Mouse (Mus musculus) thymus, postnatal 4 days (tissue): ENCODE results near the gene Phf5a.

ENCODE experiments used
- DNase-seq: peaks from one replicate; pipeline ENCODE4 v3.0.0; 2021

Phf5a gene

DNA sequence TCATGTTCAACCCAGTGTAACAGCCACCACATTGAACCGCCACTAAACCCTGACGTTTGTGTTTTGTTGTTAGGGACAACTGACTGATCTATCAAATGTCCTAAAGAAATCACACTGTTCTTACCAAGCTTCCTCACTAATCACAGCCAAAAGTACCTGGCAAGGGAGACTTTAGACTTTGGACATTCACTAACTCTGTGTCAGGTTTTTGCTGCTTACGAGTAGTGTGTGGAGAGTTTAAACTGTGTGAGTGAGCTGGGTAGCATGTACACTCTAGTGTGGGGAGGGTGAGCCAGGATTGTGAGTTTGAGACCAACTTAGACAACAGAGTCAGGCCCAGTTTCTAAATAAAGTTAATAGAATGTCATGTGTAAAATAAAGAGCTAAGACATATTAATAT is 10.6 kb upstream of the Phf5a start:
- no peak for DNase-seq

DNA sequence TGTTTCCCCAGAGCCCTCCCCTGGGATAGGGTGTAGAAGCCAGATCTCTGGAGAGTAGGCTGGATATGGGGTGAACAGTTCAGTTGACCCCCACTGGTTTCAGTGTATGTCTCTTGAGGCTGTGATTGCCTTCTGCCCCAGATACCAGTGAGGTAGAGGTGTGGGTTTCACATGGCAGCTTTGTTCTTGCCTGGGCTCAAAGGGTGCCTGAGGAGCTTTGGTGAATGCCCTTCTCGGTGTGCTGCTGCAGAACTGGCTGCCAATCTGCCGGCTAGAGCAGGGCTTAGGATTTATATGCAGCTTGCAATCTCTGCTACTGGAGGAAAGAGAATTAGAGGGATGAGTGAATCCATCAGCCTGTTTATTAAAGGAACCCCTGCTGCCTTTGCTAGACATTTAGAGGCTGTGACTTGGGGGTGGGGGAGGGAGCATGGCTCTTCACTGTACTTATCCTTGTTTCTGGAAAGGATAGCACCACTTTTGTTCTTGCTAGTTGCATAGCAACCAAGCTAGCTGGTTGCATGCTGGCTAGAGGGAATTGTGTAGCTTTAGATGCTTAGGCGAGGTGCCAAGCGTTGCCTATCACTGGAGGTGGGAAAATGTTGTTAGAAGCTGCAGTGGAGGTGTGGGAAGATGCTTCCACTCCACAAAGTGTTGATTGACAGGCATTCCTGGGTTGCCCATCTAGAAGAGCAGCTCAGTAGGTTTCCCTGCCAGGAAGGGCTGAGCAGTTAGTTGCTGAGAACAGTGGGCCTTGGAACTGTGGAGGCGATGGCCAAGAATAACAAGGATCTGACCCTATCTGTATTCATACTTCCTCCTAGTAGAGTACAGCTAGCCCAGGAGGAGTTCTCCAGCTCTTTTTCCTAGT is 8.1 kb upstream of the Phf5a start:
- DNase-seq, result no peak

DNA sequence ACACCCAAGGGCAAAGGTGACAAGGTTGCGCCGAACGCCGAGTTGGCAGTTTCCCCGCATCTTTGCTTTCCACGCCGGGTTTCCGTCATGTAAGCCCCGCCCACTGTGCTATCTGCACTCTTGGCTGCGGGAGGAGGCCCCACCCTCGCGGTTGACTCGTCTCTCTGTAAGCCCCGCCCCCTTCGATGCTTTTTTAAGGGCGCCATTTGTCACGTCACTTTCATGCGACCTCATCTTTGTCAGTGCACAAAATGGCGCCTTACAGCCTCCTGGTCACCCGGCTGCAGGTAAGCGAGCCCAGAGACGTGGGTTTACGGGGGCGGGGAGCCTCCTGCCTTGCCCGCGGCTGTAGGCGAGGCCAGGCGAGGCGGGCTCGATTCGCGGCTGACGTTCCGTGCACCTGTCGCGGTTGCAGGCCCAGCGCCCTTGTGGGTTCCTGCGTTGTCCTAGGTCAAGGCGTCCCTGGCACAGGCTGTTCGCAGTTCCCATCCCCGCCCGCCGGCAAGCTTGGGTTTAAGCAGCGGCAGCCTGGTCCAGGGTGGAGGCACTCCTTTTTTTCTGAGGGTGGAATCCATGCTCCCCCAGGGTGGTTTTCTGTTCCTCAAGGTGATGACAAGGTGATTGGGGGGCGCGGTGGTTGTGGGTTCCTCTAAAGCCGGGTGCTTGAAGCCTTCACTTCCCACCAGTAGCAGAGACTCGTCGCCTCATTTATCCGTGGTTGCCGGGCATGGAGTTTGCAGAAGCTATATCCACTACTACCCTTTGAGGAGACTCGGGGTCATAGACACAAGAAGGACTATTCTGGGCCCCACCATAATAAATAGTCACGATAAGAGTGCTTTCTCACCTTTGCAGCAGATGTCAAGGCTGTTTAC is 788 bp upstream of the Phf5a start, which contains the start of gene Aco2:
Gene Aco2, plus strand, starts transcription at position 48 of the 875 bp plus-strand sequence.
- peak; percentile 99 for DNase-seq

DNA sequence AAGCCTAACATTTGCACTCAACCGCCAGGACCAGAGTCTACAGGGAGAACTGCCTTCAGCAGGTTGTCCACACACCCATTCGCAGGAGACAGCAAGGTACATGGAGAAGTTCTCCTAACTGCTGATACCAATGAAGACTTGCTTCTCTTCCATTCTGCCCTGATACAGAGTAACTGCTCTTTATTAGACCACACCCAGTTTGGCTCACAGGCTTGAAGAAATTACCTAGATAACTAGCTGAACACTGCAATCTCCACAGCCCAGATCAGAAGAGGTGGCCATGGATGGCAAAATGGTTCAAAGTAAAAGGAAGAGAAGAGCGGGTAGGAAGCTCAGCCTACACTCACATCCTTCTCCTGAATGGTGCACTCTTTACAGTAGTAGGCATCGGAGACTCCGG is 1.7 kb downstream of the Phf5a start:
- no peak for DNase-seq

DNA sequence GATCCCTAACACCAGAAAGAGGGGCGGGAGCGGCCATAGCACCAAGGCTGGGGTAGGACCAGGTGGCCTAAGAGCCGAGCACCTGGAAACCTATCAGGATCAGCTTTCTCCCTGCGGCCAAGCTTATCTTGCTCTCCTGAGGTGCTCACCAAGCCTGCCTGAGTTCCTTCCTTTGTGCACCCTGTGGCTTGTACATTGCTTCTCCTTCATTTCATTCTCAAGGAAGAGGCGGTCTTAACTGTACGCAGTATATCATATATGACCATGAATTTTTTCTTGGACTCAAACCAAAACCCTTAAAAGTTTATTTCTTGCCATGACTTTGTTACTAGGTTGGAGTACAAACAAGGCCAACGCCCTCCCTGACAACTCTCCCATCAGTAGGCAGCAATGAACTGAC is 7.5 kb downstream of the Phf5a start:
- DNase-seq, result no peak

DNA sequence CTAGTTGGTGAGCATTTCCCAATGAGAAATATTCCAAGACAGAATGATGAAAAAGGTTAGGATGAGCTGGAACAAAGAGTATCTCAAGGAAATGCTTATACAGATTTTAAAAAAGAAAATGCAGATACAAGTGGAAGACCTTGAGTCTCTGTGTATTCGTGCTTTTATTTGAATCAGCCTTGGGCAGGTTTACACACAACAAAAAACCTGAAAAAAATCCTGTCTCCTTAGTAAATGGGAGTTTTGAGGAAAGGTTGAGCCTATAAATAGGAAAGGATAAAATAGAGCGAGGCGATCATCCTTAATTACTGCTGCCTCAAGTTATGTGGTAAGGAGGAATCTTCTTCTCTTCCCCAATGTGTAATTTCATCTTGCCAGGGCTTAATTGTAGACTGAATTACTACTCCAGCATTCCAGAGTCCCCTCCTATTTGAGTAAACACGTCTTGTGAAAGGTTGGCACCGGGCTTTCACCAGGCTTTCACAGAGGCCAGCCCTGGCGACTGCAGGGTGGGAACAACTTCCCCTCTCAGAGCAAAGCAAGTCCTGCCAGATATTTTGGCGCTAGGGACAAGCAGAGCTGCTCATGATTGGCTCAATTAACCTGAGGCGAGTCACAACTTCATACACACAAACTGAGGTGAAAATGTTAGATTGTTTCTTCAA is 11.1 kb downstream of the Phf5a start:
- DNase-seq, result no peak

DNA sequence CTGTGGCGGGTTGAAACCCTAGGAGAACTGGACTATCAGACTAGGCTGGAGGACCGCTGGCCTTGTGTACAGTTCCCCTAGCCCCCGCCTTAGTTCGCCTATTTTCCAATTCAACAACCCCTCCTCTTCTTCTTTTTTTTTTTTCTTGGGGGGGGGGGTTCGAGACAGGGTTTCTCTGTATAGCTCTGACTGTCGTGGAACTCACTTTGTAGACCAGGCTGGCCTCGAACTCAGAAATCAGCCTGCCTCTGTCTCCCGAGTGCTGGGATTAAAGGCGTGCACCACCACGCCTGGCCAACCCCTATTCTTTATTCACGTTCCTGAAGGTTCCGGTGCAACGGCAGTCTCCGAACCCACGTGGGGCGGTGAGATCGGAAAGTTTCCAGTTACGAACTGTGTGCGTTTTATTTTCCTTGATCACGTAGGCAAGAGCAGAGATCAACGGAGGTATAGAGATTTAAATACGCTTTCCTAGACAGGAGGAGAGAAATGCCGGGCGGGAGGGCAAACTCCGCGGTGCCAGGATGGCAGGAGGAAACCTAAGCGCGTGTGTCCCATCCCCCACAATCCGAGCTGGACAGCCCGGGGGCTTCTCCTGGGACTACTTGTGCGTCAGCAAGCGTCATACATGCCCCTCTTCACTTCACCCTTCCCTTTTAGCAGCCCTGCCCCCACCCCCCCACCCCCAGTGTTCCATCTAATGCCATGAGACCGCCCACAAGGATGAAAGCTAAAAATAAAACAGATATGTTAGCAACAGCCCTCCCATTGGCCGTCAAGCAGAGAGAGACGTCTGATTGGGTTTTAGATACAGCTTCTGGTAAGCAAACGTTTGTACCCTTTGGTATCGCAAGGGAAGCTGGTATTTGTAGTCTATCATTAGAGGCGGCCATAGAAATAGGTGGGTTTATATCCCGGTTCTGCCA is 12.1 kb downstream of the Phf5a start:
- peak; percentile 81 for DNase-seq

DNA sequence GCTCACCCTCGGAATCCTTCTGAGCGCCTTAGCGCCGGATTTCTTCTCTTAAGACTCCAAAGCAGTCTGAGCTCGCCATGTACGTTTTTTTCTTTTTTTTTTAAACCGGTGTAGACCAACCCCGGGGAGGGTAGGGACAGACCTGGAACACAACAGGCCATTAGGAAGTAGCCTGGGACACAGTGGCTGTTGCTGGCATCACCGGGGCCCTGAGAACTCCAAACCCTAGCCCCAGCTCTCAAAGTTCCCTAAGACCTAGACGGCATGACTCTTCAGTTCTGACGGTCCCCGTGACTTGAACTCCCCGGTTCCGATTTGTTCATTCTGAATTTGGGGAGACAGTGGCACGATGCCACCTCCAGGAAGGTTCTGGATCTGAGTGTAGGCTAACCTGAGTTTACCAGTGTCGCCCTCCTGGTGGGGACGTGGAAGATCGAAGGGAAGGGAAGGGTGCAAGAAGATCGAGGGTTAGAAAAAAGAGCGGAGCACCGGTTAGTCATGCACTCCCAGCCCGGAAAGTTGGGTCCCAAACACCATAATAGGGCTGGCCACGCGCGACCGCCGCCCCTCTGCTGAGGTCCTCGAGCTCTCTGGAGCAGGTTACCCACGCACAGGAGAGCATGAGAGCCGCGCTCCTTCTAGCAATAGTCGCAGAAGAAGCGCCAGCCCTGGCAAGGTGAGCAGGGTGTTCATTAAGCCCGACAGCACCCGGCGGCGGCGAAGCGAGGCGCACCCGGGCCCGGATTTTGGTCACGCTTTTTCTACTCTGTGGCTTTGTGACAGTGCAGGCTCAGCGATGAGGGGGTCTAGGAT is 13.0 kb downstream of the Phf5a start, which contains the start of gene Tob2:
Gene Tob2, minus strand, starts transcription at position 280 of the 813 bp plus-strand sequence.
- DNase-seq, result peak; percentile 84

DNA sequence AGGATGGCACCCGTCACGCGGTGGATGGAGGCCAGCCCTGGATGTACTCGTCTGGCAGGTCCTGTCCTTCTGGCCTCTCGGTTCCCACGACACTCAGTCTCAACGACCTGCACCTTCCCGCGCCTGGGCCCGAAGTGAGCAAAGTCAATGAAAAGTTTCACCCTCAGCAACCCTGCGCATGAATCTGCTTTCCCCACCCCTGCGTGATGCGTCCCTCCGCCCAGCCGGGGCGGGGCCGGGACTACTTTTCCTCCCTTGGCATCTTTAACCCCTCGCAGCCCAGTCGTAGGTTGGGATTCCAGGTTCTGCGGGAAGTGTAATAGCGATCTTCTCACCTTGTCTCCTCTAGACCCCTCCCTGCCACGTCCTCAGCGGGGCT is 13.6 kb downstream of the Phf5a start:
- DNase-seq, result peak; percentile 94

DNA sequence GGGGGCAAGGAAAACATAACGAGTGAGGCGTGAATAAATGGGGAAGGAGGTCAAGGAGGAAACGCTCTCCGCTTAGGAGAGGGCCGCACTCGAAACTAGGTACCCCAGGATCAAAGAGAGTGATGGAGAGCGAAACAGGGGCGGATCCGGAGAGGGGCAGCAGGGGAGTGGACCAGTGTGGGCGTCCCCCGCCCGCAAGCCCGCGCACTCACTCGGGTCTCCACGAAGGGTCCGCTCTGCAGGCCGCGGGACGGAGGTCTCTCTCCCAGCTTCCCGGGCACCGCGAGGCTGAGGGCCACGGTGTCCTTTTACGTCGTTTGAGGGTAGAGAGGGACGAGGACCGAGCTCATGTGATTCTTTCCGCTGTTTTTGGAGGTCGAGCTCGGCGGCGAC is 14.0 kb downstream of the Phf5a start:
- no peak for DNase-seq

DNA sequence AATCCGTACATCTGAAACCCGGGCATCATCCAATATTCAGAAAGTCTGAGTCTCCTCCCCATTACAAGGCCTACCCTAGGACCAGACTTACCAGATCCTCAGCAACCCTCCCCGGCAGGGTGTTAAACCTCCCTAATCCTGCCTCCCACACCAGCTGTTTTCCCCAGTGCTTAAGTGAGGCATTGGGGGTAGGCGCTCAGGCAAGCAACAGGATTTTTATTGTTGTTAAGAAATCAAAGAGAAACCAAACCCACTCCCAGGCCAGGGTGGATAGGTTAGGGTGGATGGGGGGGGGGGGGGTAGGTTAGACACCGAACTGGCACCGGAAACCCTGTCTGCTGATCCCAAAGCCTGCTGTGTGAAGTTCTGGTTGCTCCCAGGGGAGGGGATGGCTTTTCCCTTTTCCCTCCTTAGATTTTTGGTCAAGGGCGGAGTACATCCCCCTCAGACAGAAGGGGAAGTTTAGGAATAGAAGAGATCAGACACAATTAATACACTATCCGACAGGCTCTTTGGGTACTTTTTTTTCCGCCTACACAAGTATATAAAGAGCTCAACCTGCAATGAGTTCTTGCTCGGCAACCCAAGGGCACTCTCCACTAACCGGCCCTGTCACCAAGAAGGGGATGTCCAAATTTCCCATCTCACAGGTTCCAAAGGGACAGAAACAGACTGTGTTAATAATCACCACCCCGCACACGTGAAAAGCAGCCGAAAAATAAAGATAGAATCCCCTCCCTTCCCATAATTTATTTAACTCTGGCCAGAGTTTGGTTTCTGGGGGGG is 14.6 kb downstream of the Phf5a start:
- peak; percentile 42 for DNase-seq

DNA sequence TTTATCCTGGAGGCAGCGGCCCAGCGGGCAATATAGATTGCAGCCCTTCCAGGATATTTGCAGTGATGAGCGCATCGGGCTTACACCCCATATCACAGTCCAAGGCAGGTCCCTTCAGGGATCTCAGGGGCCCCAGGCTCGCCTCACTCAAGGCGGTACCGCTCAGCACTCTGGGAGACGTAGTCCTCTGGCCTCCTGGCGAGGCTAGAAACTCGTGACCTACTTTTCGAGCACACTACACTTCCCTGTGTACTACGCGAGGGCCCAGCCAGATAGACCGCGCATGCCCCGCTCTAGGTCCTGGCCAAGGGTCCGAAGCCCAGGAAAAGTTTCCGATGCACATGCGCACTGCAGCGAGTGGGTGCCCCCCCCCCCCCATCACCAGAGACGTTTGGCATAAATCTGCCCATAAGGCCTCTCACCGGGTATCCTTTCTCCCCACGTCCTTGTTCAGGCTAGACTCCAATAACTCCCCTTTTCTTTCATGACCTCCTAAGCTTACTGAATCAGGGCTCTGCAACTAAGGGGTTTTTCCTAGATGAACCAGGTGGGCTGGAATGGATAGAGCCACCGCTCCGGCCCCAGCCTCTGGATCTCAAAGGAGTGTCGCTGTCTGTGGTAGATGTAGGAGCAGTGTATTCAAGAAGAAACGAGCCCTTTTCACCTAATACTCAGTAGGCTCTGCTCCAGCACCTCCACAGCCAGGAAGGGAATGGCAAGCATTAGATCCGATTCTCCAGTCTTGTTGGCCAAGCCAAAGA is 15.5 kb downstream of the Phf5a start:
- peak; percentile 83 for DNase-seq

DNA sequence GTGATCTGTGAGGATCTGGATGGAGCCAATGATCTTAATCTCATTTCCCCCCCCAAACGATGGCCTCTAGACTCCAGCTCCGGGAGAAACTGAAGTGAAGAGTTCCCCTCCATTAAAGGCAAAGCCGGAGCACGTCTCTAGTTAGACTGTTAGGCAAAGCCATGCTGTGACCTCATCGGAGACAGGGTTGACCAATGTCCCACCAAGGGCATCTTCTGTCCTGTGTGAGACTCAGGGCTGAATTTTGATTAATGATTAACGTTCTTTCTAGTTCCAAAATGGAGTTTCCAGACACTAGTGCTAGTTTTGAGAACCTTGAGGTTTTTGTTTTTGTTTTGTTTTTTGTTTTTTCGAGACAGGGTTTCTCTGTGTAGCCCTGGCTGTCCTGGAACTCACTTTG is 18.6 kb downstream of the Phf5a start:
- DNase-seq, result no peak

DNA sequence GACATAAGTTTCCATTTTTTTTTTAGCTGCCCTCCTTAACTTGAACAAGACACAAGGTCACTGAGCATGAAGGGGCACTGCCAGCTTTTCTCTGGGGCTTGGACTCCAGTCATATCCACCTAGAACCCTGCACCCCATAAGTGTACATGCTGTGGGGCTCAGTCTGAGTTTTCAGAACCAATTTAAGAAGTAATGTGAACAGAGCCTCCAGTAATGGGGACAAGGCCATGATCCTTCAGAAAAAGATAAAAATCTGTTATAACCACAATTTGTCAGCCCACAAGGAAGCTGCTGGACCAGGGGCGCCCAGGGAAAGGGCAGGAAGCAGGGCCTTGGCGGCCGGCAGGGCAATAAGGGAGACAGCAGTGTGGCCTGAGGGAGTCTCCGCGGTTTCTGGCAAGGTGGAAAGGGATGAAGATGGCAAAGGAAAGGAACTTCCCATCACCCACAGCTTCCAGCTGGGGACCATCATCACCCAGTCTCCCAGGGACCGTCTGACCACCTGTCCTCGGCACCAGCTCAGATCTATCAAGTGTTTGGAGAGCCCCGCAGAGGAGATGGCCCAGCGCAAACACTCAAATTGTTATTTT is 19.2 kb downstream of the Phf5a start:
- DNase-seq, result no peak

DNA sequence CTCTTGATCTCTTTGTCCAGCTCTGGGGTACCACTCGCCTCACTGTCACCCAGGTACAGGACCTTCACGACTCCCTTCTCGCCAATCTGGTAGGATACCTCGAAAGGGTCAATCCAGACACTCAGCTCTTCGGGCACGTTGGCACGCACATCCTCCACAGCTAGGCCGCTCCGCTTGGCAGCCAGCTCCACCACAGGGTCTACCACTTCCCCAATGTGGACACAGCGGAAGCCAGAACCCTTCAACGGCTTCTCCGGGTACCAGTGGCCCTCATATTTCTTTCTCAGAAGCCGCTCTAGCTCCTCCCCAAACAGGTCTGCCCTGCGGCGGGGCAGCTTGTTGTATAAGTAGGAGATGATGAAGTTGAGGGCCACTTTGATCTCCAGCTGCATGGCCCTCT is 20.3 kb downstream of the Phf5a start:
- DNase-seq, result no peak

DNA sequence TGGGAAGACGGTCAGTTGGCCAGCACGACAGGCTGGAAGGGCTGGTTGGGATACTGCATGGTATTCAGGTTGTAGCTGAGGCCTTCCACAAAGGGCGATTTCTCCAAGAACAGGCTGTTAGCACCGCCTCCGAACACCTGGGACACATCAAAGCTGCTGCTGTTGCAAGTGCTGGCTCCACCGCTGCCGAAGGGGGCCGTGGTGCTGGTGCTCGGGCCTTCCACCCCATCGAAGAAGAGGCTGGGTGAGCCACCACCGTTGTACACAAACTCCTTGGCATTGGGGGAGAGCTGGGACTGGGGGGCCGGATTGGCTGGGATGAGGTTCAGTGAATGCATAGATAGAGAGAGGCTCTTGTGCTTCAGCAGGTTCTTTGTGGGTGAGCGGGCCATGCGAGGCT is 21.0 kb downstream of the Phf5a start:
- DNase-seq, result peak; percentile 53

DNA sequence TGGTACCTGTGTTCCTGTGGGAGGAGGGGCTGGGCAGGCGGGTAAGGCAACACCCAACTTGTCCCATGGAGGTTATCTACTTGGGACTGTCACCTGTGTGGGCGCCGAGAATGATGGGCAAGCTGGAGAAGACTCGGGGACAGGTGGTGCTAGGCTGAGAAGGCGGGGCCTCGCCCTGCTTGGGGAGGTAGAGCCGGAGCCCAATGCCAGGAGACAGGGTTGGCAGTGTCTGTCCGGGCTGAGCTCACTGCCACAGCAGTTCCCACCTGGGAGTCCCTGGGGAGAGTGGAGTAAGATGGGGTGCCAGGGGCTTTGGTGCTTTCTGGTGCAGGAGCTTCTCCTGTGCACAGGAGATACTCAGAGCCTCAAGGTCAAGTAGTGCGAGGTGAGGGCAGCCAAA is 22.6 kb downstream of the Phf5a start:
- DNase-seq, result no peak

DNA sequence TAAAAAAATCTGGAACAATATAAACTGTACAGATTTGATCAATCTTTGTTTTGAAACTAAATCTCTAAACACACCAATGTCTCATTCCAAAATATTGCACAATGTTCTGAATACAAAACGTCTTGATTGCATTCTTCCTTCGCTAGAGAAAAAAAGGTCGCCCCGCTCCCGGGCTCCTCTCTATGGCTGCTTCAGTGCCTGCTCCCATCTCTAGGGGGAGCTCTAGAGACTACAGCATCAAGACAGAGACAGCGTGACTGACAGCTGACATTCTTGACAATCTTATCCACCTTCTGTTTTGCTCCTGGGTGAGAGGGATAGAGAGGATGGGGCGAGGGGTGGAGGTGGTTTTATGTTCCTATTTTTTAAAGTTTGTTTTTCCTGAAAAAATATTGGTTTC is 23.4 kb downstream of the Phf5a start:
- DNase-seq, result peak; percentile 79

DNA sequence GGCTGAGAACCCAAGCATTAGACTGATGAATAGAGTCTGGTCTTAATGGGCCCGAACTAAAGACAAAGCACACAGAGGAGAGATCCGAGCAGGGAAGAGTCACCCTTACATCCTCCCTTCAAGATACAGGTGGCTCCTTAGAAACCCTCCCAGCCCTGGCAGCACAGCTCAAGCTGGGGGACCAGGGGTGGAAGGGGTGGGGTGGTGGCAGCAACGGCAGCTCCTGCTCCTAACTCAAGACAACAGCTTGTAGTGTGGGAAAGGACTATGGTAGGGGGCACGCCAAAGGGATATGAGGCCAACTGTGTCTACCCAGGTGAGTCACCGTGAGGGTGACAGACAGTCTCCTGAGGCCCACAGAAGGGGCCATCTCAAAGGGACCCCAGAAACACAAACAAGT is 23.9 kb downstream of the Phf5a start:
- no peak for DNase-seq
